Mouse (Mus musculus): Measurements from ENCODE around the gene Ccn2.

- TF ChIP-seq POLR2A (IDR thresholded peaks at IDR 0.05; ENCODE audit: borderline replicate concordance, extremely low read depth, low read depth, low read length), result peak; percentile 37; the same call in 1 of the 2 replicates
- TF ChIP-seq CTCF (IDR thresholded peaks at IDR 0.05; ENCODE audit: insufficient read depth, low read length), result no peak
Measured at GRCm38 (mm10) chr10:24597789-24598188, 2.5 kb downstream of the Ccn2 start.

Data from lung, adult 2 months (tissue).